Mouse (Mus musculus): ENCODE measurements around the gene Arhgdib. TPM values are rescaled to one million over a fixed set of nuclear protein-coding genes. Genes with fewer than 3 reads are reported as not detected.
"Not testable (repeated sequence)": the region's sequence is repeated elsewhere in the genome, so short reads cannot be mapped to it uniquely, and the experiment has no call there.

Gene Arhgdib
- total RNA-seq, 2 experiments from 2014 or later, result 6.3 to 12.1 TPM

DNA sequence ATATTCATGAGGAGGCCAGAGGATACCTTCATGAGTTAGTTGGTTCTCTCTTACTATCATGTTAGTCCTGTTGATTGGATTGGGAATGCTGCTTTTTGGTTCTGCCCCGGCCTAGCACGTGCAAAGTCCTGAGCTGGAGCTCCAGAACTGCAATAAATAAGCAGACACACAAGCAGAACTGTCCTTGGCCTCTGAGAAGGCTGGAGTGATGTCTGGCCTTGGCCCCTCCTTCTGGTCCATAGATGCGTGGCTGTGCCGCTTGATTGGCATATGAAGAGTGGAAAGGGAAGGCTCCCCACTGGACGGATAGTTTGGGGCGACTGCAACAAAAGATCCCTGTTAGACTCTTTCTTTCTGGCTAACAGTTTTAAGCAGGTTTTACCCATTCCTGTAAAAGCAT, 52.6 kb downstream of the Arhgdib start:
- no peak for DNase-seq

DNA sequence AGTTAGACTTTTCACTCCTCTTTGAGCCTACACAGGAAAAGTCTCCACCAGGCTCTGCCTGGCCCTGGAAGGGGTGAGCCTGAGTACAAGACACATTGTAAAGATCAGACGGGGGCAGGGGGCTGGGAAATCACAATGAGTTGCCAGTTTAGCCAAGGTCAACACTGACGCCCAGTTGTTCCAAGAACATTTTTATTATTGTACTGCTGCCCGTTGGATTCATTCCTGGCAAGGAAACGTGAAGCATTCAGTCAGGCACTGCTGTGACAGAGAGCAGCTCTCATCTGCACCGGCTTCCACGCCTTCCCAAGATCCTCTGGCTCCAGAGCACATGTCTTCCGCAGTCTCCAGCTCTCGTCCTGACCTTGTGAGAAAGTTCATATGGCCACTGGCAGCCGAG, 53.8 kb downstream of the Arhgdib start:
- peak; percentile 78 for DNase-seq

- DNase-seq, result not testable (repeated sequence)
These were observed 56.9 kb downstream of the Arhgdib start for GRCm38 (mm10) chr6:136884766-136885165.

- DNase-seq, result no peak
These were observed 57.7 kb downstream of the Arhgdib start for GRCm38 (mm10) chr6:136883961-136884360.

- DNase-seq, result peak; percentile 53
These were observed 58.2 kb downstream of the Arhgdib start for GRCm38 (mm10) chr6:136883431-136883915.

DNA sequence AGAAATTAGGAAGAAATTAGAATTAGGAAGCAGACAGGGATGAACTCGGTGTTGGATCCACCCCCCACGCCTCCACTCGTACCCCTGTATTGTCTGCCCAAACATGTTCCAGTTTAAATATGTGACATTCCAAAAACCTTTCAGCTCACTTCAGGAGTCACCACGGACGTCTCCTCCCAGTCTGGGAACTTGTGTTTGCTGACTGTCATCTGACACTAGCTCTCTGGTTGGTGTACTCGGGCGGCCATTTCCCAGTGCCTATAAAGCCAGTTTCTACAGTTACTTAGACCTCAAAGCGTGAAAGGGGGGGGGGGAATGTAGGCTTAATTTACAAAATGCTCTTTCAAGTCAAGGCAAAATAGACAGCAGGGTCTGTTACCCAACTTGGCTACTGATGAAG, 60.0 kb downstream of the Arhgdib start:
- no peak for DNase-seq

GRCm38 (mm10) chr6:136875670-136876069, 66.0 kb downstream of the Arhgdib start, which contains the start of gene Mgp:
Gene Mgp, minus strand, starts transcription at chr6:136875823.
- peak; percentile 60 for DNase-seq

DNA sequence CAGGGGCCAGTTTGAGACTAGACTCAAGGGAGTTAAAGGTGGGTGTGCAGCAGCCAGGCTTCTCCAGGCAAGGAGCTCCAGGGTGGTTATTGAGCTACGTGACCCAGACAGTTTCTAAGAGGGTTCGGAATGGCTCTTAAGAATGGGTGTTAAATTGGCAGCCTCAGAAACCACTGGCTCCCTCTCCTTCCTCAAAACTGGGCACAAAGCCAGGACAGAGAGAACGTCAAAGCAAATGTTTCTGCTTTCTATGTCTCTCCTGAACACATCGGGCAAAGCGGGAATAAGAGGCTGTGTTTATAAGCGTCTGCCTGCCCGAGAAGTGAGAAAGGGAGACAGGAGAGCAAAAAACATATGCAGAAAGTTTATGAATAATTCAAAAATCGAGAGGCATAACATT, 67.1 kb downstream of the Arhgdib start:
- no peak for DNase-seq

Other genes with a start within 250 kb of the Arhgdib start
- gene Gucy2c, start 160.1 kb downstream of the Arhgdib start, total RNA-seq (2021), result not detected
- gene Hist4h4, start 137.5 kb downstream of the Arhgdib start, total RNA-seq (2021), result 1 to 10 TPM; 4.7 TPM
- 10 to 100 TPM; 16.4 to 17.9 TPM for gene H2afj, start 133.7 kb downstream of the Arhgdib start, total RNA-seq (2021)
- gene BC049715, start 114.3 kb downstream of the Arhgdib start, total RNA-seq (2021), result not detected
- gene Wbp11, start 113.7 kb downstream of the Arhgdib start, total RNA-seq (2021), result 10 to 100 TPM; 48.1 to 49.0 TPM
- gene Smco3, start 106.4 kb downstream of the Arhgdib start, total RNA-seq (2021), result under 1 TPM; 0.24 to 0.26 TPM
- gene Art4, start 84.2 kb downstream of the Arhgdib start, total RNA-seq (2021), result under 1 TPM; 0.18 to 0.54 TPM
- gene Mgp, start 66.1 kb downstream of the Arhgdib start, total RNA-seq (2021), result 100 to 1,000 TPM; 102 to 127 TPM
- gene Erp27, start 19.7 kb downstream of the Arhgdib start, total RNA-seq (2021), result not detected
- gene Pde6h, start 18.1 kb downstream of the Arhgdib start, total RNA-seq (2021), result not detected
- gene Rerg, start 228.6 kb upstream of the Arhgdib start, total RNA-seq (2021), result 1 to 10 TPM in 1 of 2 experiments, under 1 TPM in 1; 0.97 to 1.1 TPM